Mouse (Mus musculus) lung, postnatal 0 days (tissue): ENCODE data around the gene Sik1.

Source experiments
- CTCF ChIP-seq: IDR thresholded peaks from 2 replicates; pipeline ENCODE4 v1.5.1; 2016; ENCODE audit warnings: antibody characterized with exemption, mild to moderate bottlenecking
- EP300 ChIP-seq: IDR thresholded peaks from 2 replicates; pipeline ENCODE4 v1.6.1; 2016; ENCODE audit warnings: antibody characterized with exemption, mild to moderate bottlenecking, control low read depth

GRCm38 (mm10) chr17:31851816-31852476, 3.7 kb downstream of the Sik1 start:
- TF ChIP-seq CTCF (no peak), EP300 (no peak)
